Mouse (Mus musculus) myocyte (in vitro differentiated cells): Measurements from ENCODE around the gene Kif18a.

ENCODE experiments used
- E2F4 ChIP-seq: IDR thresholded peaks from one replicate; pipeline ENCODE4 v1.6.1; 2011; ENCODE audit warnings: mild to moderate bottlenecking, control low read depth, moderate library complexity; ENCODE audit not compliant: insufficient read depth
- MAX ChIP-seq: IDR thresholded peaks from one replicate; pipeline ENCODE4 v1.6.1; 2011; ENCODE audit warnings: low read depth, mild to moderate bottlenecking, control low read depth
- MYOG ChIP-seq, 3 experiments: IDR thresholded peaks; one replicate each; pipeline ENCODE4 v1.6.1; 2011; ENCODE audit warnings: control low read depth in 2 of 3, low read depth in 2 of 3, mild to moderate bottlenecking in 2 of 3; ENCODE audit not compliant: insufficient read length in 2 of 3, control insufficient read depth in 1 of 3, insufficient read depth in 1 of 3
- POLR2A ChIP-seq: IDR thresholded peaks from one replicate; pipeline ENCODE4 v1.6.1; 2011; ENCODE audit warnings: low read depth, mild to moderate bottlenecking, control low read depth, moderate library complexity; ENCODE audit not compliant: insufficient read length
- TCF12 ChIP-seq: IDR thresholded peaks from one replicate; pipeline ENCODE4 v1.6.1; 2011; ENCODE audit warnings: mild to moderate bottlenecking, control low read depth; ENCODE audit not compliant: poor library complexity, insufficient read depth, severe bottlenecking
- USF1 ChIP-seq: IDR thresholded peaks from one replicate; pipeline ENCODE4 v1.6.1; 2011; ENCODE audit warnings: low read depth, mild to moderate bottlenecking, control low read depth, moderate library complexity

GRCm38 (mm10) chr2:109281341-109281690, 778 bp downstream of the Kif18a start:
- no peak for TF ChIP-seq POLR2A
- TF ChIP-seq E2F4: no peak
- TF ChIP-seq MYOG (IDR thresholded peaks at IDR 0.05; ENCODE audit: control insufficient read depth in 1 of 3, insufficient read depth in 1 of 3, insufficient read length in 2 of 3, low read depth in 2 of 3): no peak
- no peak for TF ChIP-seq USF1
- TF ChIP-seq MAX: no peak
- TF ChIP-seq TCF12: no peak
